In the genomic region with DNA sequence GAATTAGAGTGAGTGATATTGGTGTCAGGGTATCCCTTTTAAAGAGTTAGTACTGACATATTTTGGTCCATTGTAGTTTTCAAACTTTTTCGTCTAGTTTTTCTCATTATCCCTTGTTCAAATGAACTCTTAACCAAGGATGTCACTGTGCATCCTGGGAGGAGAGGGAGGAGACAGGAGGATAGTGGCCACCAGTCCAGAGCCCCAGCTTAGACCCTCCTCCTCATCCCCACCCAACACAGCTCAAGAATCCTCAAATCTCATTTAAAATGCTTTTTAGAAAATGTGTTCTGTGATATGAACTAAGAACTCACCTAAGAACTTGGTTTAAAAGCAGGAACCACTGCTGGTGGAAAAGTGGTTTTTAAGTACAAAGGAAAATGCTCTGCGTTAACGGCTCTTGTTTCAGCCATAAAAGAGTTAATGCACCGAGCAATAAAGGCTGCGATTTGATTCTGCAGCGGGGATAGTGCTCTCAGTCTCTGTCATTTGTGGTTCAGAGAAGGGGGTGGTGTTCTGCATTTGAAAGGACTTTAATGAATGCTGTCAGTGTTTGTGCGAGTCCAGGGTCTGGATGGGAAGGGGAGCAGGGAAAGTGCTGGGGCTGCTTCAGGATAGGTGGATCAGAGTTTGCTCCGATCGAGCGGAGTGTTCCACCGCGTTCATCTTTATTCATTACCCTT, we compare ENCODE assay signal across 8 mouse cellular contexts. TPM values are rescaled to one million over a fixed set of nuclear protein-coding genes. Genes with fewer than 3 reads are reported as not detected.
DNase-seq lines count a peak whose midpoint lies in the region; ATAC-seq and TF ChIP-seq lines count a peak whose summit lies in the region.

No protein-coding gene starts in this region.

- no peaks in the 10 kb centered on the region for H3K36me3 ChIP-seq in forebrain, embryonic 14.5 days (ENCODE audit: control insufficient read depth, insufficient read depth, low read length)

- WGBS in forebrain, embryonic 14.5 days, result 0% methylated on average over 12 of the region's 12 CpGs
- 4% methylated on average over 12 of the region's 12 CpGs for WGBS in olfactory bulb, adult 2 months

- H3K4me1 ChIP-seq in forebrain, embryonic 14.5 days (ENCODE audit: control insufficient read depth, insufficient read depth, low read length), result peaks cover 15% of the 10 kb centered on the region
- no peaks in the 10 kb centered on the region for H3K4me1 ChIP-seq in olfactory bulb, adult 2 months (ENCODE audit: control insufficient read depth, insufficient read depth, low read length)

- H3K27ac ChIP-seq in gastrocnemius, adult 2 months, result no peak overlapping the region
- H3K27ac ChIP-seq in forebrain, embryonic 14.5 days (ENCODE audit: low read depth, low read length), result peak overlapping the region; percentile 88
- peak overlapping the region; percentile 78; the same call in 1 of the 2 replicates for H3K27ac ChIP-seq in olfactory bulb, adult 2 months (ENCODE audit: insufficient read depth, low read depth, low read length)

- peak overlapping the region; percentile 66 for H3K4me3 ChIP-seq in gastrocnemius, adult 2 months
- peak overlapping the region; percentile 49 for H3K4me3 ChIP-seq in forebrain, embryonic 14.5 days (ENCODE audit: low read depth, low read length)
- H3K4me3 ChIP-seq in olfactory bulb, adult 2 months (ENCODE audit: insufficient read depth, low read depth, low read length), result peak overlapping the region; percentile 68

- DNase-seq in gastrocnemius, adult 2 months, result no peak
- no peak for DNase-seq in gastrocnemius, adult 18-20 months (ENCODE audit: low spot score)
- peak; percentile 41 for DNase-seq in Muller cell, postnatal 12 days (ENCODE audit: inconsistent ontology term)
- DNase-seq in forebrain, embryonic 14.5 days (ENCODE audit: low spot score), result peak; percentile 93
- peak; percentile 32 for DNase-seq in left cerebral cortex, postnatal 4 days
- no peak for DNase-seq in gastrocnemius, postnatal 36 days
- DNase-seq in natural killer cell, adult 2 months (ENCODE audit: low spot score in 2 of 2), result no peak

- H3K27me3 ChIP-seq in forebrain, embryonic 14.5 days (replicated peaks; ENCODE audit: control insufficient read depth, insufficient read depth, low read length), result no peaks in the 10 kb centered on the region

- intact Hi-C loops in gastrocnemius, adult 2 months (cut with DNase I), result no loop called here
- intact Hi-C loops in left cerebral cortex, postnatal 4 days (cut with DNase I), result loop anchor here (10.0 kb wide), 1 partner anchor 126 kb away; no protein-coding TSS in a partner anchor
- intact Hi-C loops in gastrocnemius, postnatal 36 days (cut with DNase I), result no loop called here

- peak overlapping the region; percentile 77 for H3K9ac ChIP-seq in forebrain, embryonic 14.5 days (ENCODE audit: low read length)

- no peak for TF ChIP-seq CTCF in gastrocnemius, adult 2 months (IDR thresholded peaks at IDR 0.05)
- no peak for TF ChIP-seq CTCF in olfactory bulb, adult 2 months (IDR thresholded peaks at IDR 0.05; ENCODE audit: insufficient read depth, low read depth, low read length)

- ATAC-seq in forebrain, embryonic 14.5 days, result peak; percentile 94

- H3K4me2 ChIP-seq in forebrain, embryonic 14.5 days (ENCODE audit: low read length), result peak overlapping the region; percentile 60

- TF ChIP-seq POLR2A in olfactory bulb, adult 2 months (IDR thresholded peaks at IDR 0.05; ENCODE audit: insufficient read depth, low read depth, low read length), result no peak

- H3K9me3 ChIP-seq in forebrain, embryonic 14.5 days (replicated peaks; ENCODE audit: control insufficient read depth, low read length), result no peaks in the 10 kb centered on the region

RNA-seq across cellular contexts. Expression of gene Klhl5, which starts 23.3 kb away (rescaled TPM):
- 1 to 10 TPM; 5.1 to 5.9 TPM for total RNA-seq in gastrocnemius, adult 2 months (2021)
- 1 to 10 TPM; 3.6 to 5.2 TPM for total RNA-seq in gastrocnemius, adult 18-20 months (2021)
- 42.3 and 47.0 TPM in 2 replicates for polyA plus RNA-seq in forebrain, embryonic 14.5 days (2014; fragmentation: Nextera tagmentation; extraction: Ambion mirVana)
- 10 to 100 TPM; 73.2 to 80.2 TPM for total RNA-seq in left cerebral cortex, postnatal 4 days (2021)
- polyA plus RNA-seq in olfactory bulb, adult 2 months (2012; ENCODE audit: insufficient read depth, insufficient read length, low replicate concordance, missing spikeins), result not detected in 2 replicates
- total RNA-seq in gastrocnemius, postnatal 36 days (2021), result 1 to 10 TPM; 5.4 to 7.3 TPM

RNA-seq across cellular contexts. Expression of gene Tmem156, which starts 38.7 kb away (rescaled TPM):
- total RNA-seq in gastrocnemius, adult 2 months (2021), result not detected
- not detected for total RNA-seq in gastrocnemius, adult 18-20 months (2021)
- polyA plus RNA-seq in forebrain, embryonic 14.5 days (2014; fragmentation: Nextera tagmentation; extraction: Ambion mirVana), result 0.10 and 0.22 TPM in 2 replicates
- total RNA-seq in left cerebral cortex, postnatal 4 days (2021), result not detected
- not detected in 2 replicates for polyA plus RNA-seq in olfactory bulb, adult 2 months (2012; ENCODE audit: insufficient read depth, insufficient read length, low replicate concordance, missing spikeins)
- total RNA-seq in gastrocnemius, postnatal 36 days (2021), result not detected

Comparison
In these comparisons a context has a peak if more than half of its experiments do, and no peak if none do; other contexts are left out.
1. DNase-seq: peak in Muller cell, postnatal 12 days (single experiment), forebrain, embryonic 14.5 days (single experiment) and left cerebral cortex, postnatal 4 days (single experiment); none in gastrocnemius, adult 2 months (single experiment), gastrocnemius, adult 18-20 months (single experiment), gastrocnemius, postnatal 36 days (0 of 2) and natural killer cell, adult 2 months (0 of 2).
2. RNA of gene Klhl5, which starts 23.3 kb away (total RNA-seq): 73.2 to 80.2 TPM in left cerebral cortex, postnatal 4 days; 5.4 to 7.3 TPM in gastrocnemius, postnatal 36 days, 5.1 to 5.9 TPM in gastrocnemius, adult 2 months and 3.6 to 5.2 TPM in gastrocnemius, adult 18-20 months; every median in the first group is over 4 times any median in the second.
3. Peak in every context shown above with its lines, with median percentiles within 50 percentile points of each other: H3K4me3 ChIP-seq.